Mouse (Mus musculus): ENCODE data around the gene Ece2. TPM values are rescaled to one million over a fixed set of nuclear protein-coding genes. Genes with fewer than 3 reads are reported as not detected.
A peak's percentile ranks its signal among the peaks of the same experiment; 100 is the strongest.
"Not testable (repeated sequence)": the region's sequence is repeated elsewhere in the genome, so short reads cannot be mapped to it uniquely, and the experiment has no call there.

The Ece2 gene
- polyA plus RNA-seq, 1 experiment from 2014 or later: 2.6 TPM

GRCm38 (mm10) chr16:20651076-20651946, 21.7 kb downstream of the Ece2 start, which contains the start of gene Psmd2:
TSS of gene Psmd2 (plus strand) at chr16:20651652.
- 2% methylated on average over 46 of the region's 46 CpGs for WGBS
- ATAC-seq (ENCODE audit: insufficient read depth, low FRiP score): peak; percentile 97

GRCm38 (mm10) chr16:20651947-20652310, 22.3 kb downstream of the Ece2 start:
- H3K36me3 ChIP-seq (ENCODE audit: control insufficient read depth, insufficient read depth, low read length): peaks cover 8% of the 10 kb centered on the region
- no peaks in the 10 kb centered on the region for H3K9me3 ChIP-seq (replicated peaks; ENCODE audit: control insufficient read depth, low read length)
- H3K4me1 ChIP-seq (ENCODE audit: control insufficient read depth, insufficient read depth, low read length): peaks cover 12% of the 10 kb centered on the region
- no peaks in the 10 kb centered on the region for H3K27me3 ChIP-seq (ENCODE audit: control insufficient read depth, insufficient read depth, low read length)
- 8% methylated on average over 12 of the region's 12 CpGs for WGBS
- H3K4me3 ChIP-seq (replicated peaks; ENCODE audit: low read length): peak overlapping the region; percentile 91
- peak overlapping the region; percentile 87 for H3K9ac ChIP-seq (ENCODE audit: low read length)
- peak overlapping the region; percentile 26; the same call in 1 of the 2 replicates for H3K27ac ChIP-seq (ENCODE audit: low read length)
- peak overlapping the region; percentile 95 for H3K4me2 ChIP-seq (ENCODE audit: low read depth, low read length)
- no peak for ATAC-seq (ENCODE audit: insufficient read depth, low FRiP score)

More at GRCm38 (mm10) chr16:20651076-20651946, 21.7 kb downstream of the Ece2 start, which contains the start of gene Psmd2:
- peaks cover 12% of the 10 kb centered on the region for H3K4me1 ChIP-seq (ENCODE audit: control insufficient read depth, insufficient read depth, low read length)
- H3K4me3 ChIP-seq (replicated peaks; ENCODE audit: low read length): peak within 1 kb of the TSS; percentile 91
- H3K27ac ChIP-seq (ENCODE audit: low read length): peak within 1 kb of the TSS; percentile 81
- H3K27me3 ChIP-seq (ENCODE audit: control insufficient read depth, insufficient read depth, low read length): no peaks in the 10 kb centered on the region
- peaks cover 8% of the 10 kb centered on the region for H3K36me3 ChIP-seq (ENCODE audit: control insufficient read depth, insufficient read depth, low read length)
- H3K9me3 ChIP-seq (replicated peaks; ENCODE audit: control insufficient read depth, low read length): no peaks in the 10 kb centered on the region
- peak within 1 kb of the TSS; percentile 87 for H3K9ac ChIP-seq (ENCODE audit: low read length)
- H3K4me2 ChIP-seq (ENCODE audit: low read depth, low read length): peak within 1 kb of the TSS; percentile 95

- Histone ChIP-seq H3K27me3 (ENCODE audit: control insufficient read depth, insufficient read depth, low read length) (no peaks in the 10 kb centered on the region), H3K4me1 (ENCODE audit: control insufficient read depth, insufficient read depth, low read length) (peaks cover 12% of the 10 kb centered on the region), H3K9me3 (replicated peaks; ENCODE audit: control insufficient read depth, low read length) (no peaks in the 10 kb centered on the region), H3K36me3 (ENCODE audit: control insufficient read depth, insufficient read depth, low read length) (peaks cover 8% of the 10 kb centered on the region), H3K4me2 (ENCODE audit: low read depth, low read length) (no peak overlapping the region), H3K9ac (ENCODE audit: low read length) (no peak overlapping the region), H3K4me3 (replicated peaks; ENCODE audit: low read length) (no peak overlapping the region), H3K27ac (ENCODE audit: low read length) (no peak overlapping the region)
- no peak for ATAC-seq (ENCODE audit: insufficient read depth, low FRiP score)
- WGBS: 51% methylated on average over 2 of the region's 2 CpGs
Measured at GRCm38 (mm10) chr16:20653315-20653714, 23.7 kb downstream of the Ece2 start.

- Histone ChIP-seq H3K27ac (ENCODE audit: low read length) (no peak overlapping the region), H3K27me3 (ENCODE audit: control insufficient read depth, insufficient read depth, low read length) (no peaks in the 10 kb centered on the region), H3K4me2 (ENCODE audit: low read depth, low read length) (no peak overlapping the region), H3K36me3 (ENCODE audit: control insufficient read depth, insufficient read depth, low read length) (peaks cover 33% of the 10 kb centered on the region), H3K4me1 (ENCODE audit: control insufficient read depth, insufficient read depth, low read length) (peaks cover 6% of the 10 kb centered on the region), H3K9ac (ENCODE audit: low read length) (no peak overlapping the region), H3K9me3 (replicated peaks; ENCODE audit: control insufficient read depth, low read length) (no peaks in the 10 kb centered on the region), H3K4me3 (replicated peaks; ENCODE audit: low read length) (no peak overlapping the region)
- WGBS: 95% methylated on average over 4 of the region's 4 CpGs
- no peak for ATAC-seq (ENCODE audit: insufficient read depth, low FRiP score)
Measured at GRCm38 (mm10) chr16:20657661-20658060, 28.0 kb downstream of the Ece2 start.

GRCm38 (mm10) chr16:20668013-20668412, 38.4 kb downstream of the Ece2 start, which contains the start of gene Eif4g1:
TSS of gene Eif4g1 (plus strand) at chr16:20668313.
- H3K9me3 ChIP-seq (replicated peaks; ENCODE audit: control insufficient read depth, low read length); H3K4me3 ChIP-seq (replicated peaks; ENCODE audit: low read length); H3K36me3 ChIP-seq (ENCODE audit: control insufficient read depth, insufficient read depth, low read length); H3K27me3 ChIP-seq (ENCODE audit: control insufficient read depth, insufficient read depth, low read length); H3K4me2 ChIP-seq (ENCODE audit: low read depth, low read length); H3K9ac ChIP-seq (ENCODE audit: low read length); H3K4me1 ChIP-seq (ENCODE audit: control insufficient read depth, insufficient read depth, low read length); H3K27ac ChIP-seq (ENCODE audit: low read length); ATAC-seq (ENCODE audit: insufficient read depth, low FRiP score): not testable (repeated sequence)
- WGBS: 100% methylated on average over 3 of the region's 6 CpGs

GRCm38 (mm10) chr16:20670291-20670690, 40.7 kb downstream of the Ece2 start:
- peaks cover 5% of the 10 kb centered on the region for H3K36me3 ChIP-seq (ENCODE audit: control insufficient read depth, insufficient read depth, low read length)
- no peak overlapping the region for H3K4me3 ChIP-seq (replicated peaks; ENCODE audit: low read length)
- H3K4me1 ChIP-seq (ENCODE audit: control insufficient read depth, insufficient read depth, low read length): peaks cover 19% of the 10 kb centered on the region
- no peaks in the 10 kb centered on the region for H3K27me3 ChIP-seq (ENCODE audit: control insufficient read depth, insufficient read depth, low read length)
- no peak overlapping the region for H3K27ac ChIP-seq (ENCODE audit: low read length)
- no peak overlapping the region for H3K4me2 ChIP-seq (ENCODE audit: low read depth, low read length)
- no peak for ATAC-seq (ENCODE audit: insufficient read depth, low FRiP score)
- H3K9ac ChIP-seq (ENCODE audit: low read length): no peak overlapping the region
- 79% methylated on average over 3 of the region's 3 CpGs for WGBS
- H3K9me3 ChIP-seq (replicated peaks; ENCODE audit: control insufficient read depth, low read length): no peaks in the 10 kb centered on the region

GRCm38 (mm10) chr16:20671886-20672285, 42.3 kb downstream of the Ece2 start:
- Histone ChIP-seq H3K4me2 (ENCODE audit: low read depth, low read length) (peak overlapping the region; percentile 57), H3K4me3 (replicated peaks; ENCODE audit: low read length) (peak overlapping the region; percentile 93), H3K4me1 (ENCODE audit: control insufficient read depth, insufficient read depth, low read length) (peaks cover 23% of the 10 kb centered on the region), H3K27me3 (ENCODE audit: control insufficient read depth, insufficient read depth, low read length) (no peaks in the 10 kb centered on the region), H3K9ac (ENCODE audit: low read length) (peak overlapping the region; percentile 55), H3K27ac (ENCODE audit: low read length) (no peak overlapping the region), H3K9me3 (replicated peaks; ENCODE audit: control insufficient read depth, low read length) (no peaks in the 10 kb centered on the region), H3K36me3 (ENCODE audit: control insufficient read depth, insufficient read depth, low read length) (peaks cover 17% of the 10 kb centered on the region)
- 19% methylated on average over 6 of the region's 6 CpGs for WGBS
- ATAC-seq (ENCODE audit: insufficient read depth, low FRiP score): no peak

GRCm38 (mm10) chr16:20672500-20672902, 42.9 kb downstream of the Ece2 start:
- H3K4me3 ChIP-seq (replicated peaks; ENCODE audit: low read length): peak overlapping the region; percentile 93
- peak overlapping the region; percentile 98 for H3K4me2 ChIP-seq (ENCODE audit: low read depth, low read length)
- H3K9ac ChIP-seq (ENCODE audit: low read length): peak overlapping the region; percentile 96
- no peaks in the 10 kb centered on the region for H3K9me3 ChIP-seq (replicated peaks; ENCODE audit: control insufficient read depth, low read length)
- peak; percentile 96 for ATAC-seq (ENCODE audit: insufficient read depth, low FRiP score)
- H3K36me3 ChIP-seq (ENCODE audit: control insufficient read depth, insufficient read depth, low read length): peaks cover 18% of the 10 kb centered on the region
- H3K27ac ChIP-seq (ENCODE audit: low read length): peak overlapping the region; percentile 95
- H3K27me3 ChIP-seq (ENCODE audit: control insufficient read depth, insufficient read depth, low read length): no peaks in the 10 kb centered on the region
- peaks cover 24% of the 10 kb centered on the region for H3K4me1 ChIP-seq (ENCODE audit: control insufficient read depth, insufficient read depth, low read length)
- WGBS: under 1% methylated on average over 38 of the region's 38 CpGs

- H3K4me3 ChIP-seq (replicated peaks; ENCODE audit: low read length): peak overlapping the region; percentile 93
- peaks cover 28% of the 10 kb centered on the region for H3K4me1 ChIP-seq (ENCODE audit: control insufficient read depth, insufficient read depth, low read length)
- no peaks in the 10 kb centered on the region for H3K27me3 ChIP-seq (ENCODE audit: control insufficient read depth, insufficient read depth, low read length)
- peak; percentile 78; the same call in 1 of the 2 replicates for ATAC-seq (ENCODE audit: insufficient read depth, low FRiP score)
- under 1% methylated on average over 73 of the region's 78 CpGs for whole genome bisulfite sequencing
- H3K36me3 ChIP-seq (ENCODE audit: control insufficient read depth, insufficient read depth, low read length): peaks cover 22% of the 10 kb centered on the region
- no peaks in the 10 kb centered on the region for H3K9me3 ChIP-seq (replicated peaks; ENCODE audit: control insufficient read depth, low read length)
- H3K9ac ChIP-seq (ENCODE audit: low read length): peak overlapping the region; percentile 96
- peak overlapping the region; percentile 98 for H3K4me2 ChIP-seq (ENCODE audit: low read depth, low read length)
- H3K27ac ChIP-seq (ENCODE audit: low read length): peak overlapping the region; percentile 95
Measured at GRCm38 (mm10) chr16:20672965-20673705, 43.5 kb downstream of the Ece2 start.
